Mouse (Mus musculus) intestine, postnatal 0 days (tissue): ENCODE measurements around the gene Atp13a4. TPM values are rescaled to one million over a fixed set of nuclear protein-coding genes. Genes with fewer than 3 reads are reported as not detected.
A peak's percentile ranks its signal among the peaks of the same experiment; 100 is the strongest.

ENCODE experiments used
- ATAC-seq: fragments of 200-750 bp; cut with Nextera tagmentation; 2 replicates; pipeline ENCODE4 v1.8.0; 2017; ENCODE audit warnings: mild to moderate bottlenecking, moderate TSS enrichment, moderate library complexity
- H3K27ac ChIP-seq: fragments of 300-500 bp; sonication (generic); 2 replicates; pipeline ENCODE4 v1.5.1; 2014; ENCODE audit warnings: mild to moderate bottlenecking, low read depth, low read length, moderate library complexity
- H3K27me3 ChIP-seq: fragments of 300-500 bp; sonication (generic); replicated peaks from 2 replicates; pipeline ENCODE4 v1.6.1; 2014; ENCODE audit warnings: low read length, mixed read lengths; ENCODE audit not compliant: control insufficient read depth, insufficient read depth
- H3K36me3 ChIP-seq: fragments of 300-500 bp; sonication (generic); 2 replicates; pipeline ENCODE4 v1.6.1; 2014; ENCODE audit warnings: mild to moderate bottlenecking, moderate library complexity; ENCODE audit not compliant: control insufficient read depth, insufficient read depth
- H3K4me1 ChIP-seq: fragments of 300-500 bp; sonication (generic); replicated peaks from 2 replicates; pipeline ENCODE4 v1.6.1; 2014; ENCODE audit warnings: antibody characterized with exemption, low read length, mixed read lengths; ENCODE audit not compliant: control insufficient read depth, insufficient read depth
- H3K4me2 ChIP-seq: fragments of 300-500 bp; sonication (generic); replicated peaks from 2 replicates; pipeline ENCODE4 v1.6.1; 2014; ENCODE audit warnings: low read depth, mild to moderate bottlenecking, moderate library complexity
- H3K4me3 ChIP-seq: fragments of 300-500 bp; sonication (generic); 2 replicates; pipeline ENCODE4 v1.5.1; 2014; ENCODE audit warnings: low read depth, low read length
- H3K9ac ChIP-seq: fragments of 300-500 bp; sonication (generic); 2 replicates; pipeline ENCODE4 v1.6.1; 2014; ENCODE audit warnings: mild to moderate bottlenecking, low read depth, low read length
- H3K9me3 ChIP-seq: fragments of 300-500 bp; sonication (generic); 2 replicates; pipeline ENCODE4 v1.6.1; 2016; ENCODE audit warnings: mixed run types; ENCODE audit not compliant: control insufficient read depth
- CTCF ChIP-seq: sonication (generic); IDR thresholded peaks from 2 replicates; pipeline ENCODE4 v1.5.1; 2016; ENCODE audit warnings: low read depth, mild to moderate bottlenecking, control low read depth, antibody characterized with exemption, moderate library complexity
- WGBS: fragments of 180-500 bp; shearing (Covaris S2); extraction: QIAGEN DNeasy Blood & Tissue Kit; methylation state at CpG from one replicate; pipeline ENCODE4 v1.1.7; 2014; 5-methylcytosine and 5-hydroxymethylcytosine counted together
- polyA plus RNA-seq: library from polyadenylated mRNA; unstranded; fragments of >200 nt; fragmentation: Nextera tagmentation; extraction: Ambion mirVana; gene quantifications from 2 replicates; pipeline ENCODE4 v1.2.1, GENCODE M21; 2015

Atp13a4 gene
- polyA plus RNA-seq = not detected in 2 replicates

DNA sequence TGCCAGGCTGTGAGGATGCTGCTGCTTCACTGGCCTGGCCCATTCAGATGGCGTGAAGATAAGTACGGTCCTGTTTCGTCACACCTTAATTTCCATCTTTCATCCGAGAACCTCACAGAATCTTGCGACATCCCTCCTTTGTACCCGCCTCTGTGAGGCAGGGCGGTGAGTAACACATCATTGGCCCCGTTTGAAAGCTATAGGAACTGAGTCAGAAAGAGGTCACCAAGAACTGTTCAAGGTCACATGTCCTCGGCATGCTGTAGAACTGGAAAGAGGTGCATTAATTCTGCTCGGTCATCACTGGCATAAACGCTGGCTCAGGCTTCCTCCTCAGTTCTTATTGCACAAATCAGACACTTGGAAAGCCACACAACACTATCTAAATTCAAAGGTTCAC, at the start of gene Atp13a4:
Gene Atp13a4, minus strand, starts transcription at position 36 of the 400 bp plus-strand sequence.
- TF ChIP-seq CTCF = no peak

DNA sequence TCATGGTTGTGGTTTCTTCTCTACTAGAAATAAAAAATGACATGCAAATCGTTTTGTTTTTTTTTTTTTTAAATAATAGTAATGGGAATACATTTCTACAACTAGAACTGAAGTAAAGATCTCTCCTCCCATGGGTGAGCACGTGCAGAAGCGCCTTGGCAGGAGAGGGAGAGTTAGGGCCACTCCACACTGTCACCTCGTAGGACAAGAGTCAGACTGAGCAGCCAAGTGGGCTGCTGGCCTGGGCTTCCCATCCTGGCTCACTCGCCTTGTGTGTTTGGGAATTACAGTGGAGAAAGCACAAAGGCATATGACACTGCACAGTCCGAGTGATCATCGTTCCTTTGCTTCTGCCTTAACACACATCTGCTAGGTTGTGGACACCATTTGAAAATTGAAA, 47.5 kb upstream of the Atp13a4 start:
- Histone ChIP-seq H3K36me3 (peaks cover 48% of the 10 kb centered on the region), H3K27me3 (no peaks in the 10 kb centered on the region)
- 84% methylated on average over 7 of the region's 7 CpGs for WGBS

More for the DNA sequence above, at the start of gene Atp13a4:
- no peak within 1 kb of the TSS for H3K4me3 ChIP-seq
- no peaks in the 10 kb centered on the region for H3K36me3 ChIP-seq
- H3K4me2 ChIP-seq = no peak within 1 kb of the TSS
- no peaks in the 10 kb centered on the region for H3K9me3 ChIP-seq
- no peak within 1 kb of the TSS for H3K9ac ChIP-seq
- ATAC-seq = no peak
- H3K27ac ChIP-seq = no peak within 1 kb of the TSS
- H3K27me3 ChIP-seq = no peaks in the 10 kb centered on the region
- 73% methylated on average over 11 of the region's 11 CpGs for WGBS
- H3K4me1 ChIP-seq = no peaks in the 10 kb centered on the region

DNA sequence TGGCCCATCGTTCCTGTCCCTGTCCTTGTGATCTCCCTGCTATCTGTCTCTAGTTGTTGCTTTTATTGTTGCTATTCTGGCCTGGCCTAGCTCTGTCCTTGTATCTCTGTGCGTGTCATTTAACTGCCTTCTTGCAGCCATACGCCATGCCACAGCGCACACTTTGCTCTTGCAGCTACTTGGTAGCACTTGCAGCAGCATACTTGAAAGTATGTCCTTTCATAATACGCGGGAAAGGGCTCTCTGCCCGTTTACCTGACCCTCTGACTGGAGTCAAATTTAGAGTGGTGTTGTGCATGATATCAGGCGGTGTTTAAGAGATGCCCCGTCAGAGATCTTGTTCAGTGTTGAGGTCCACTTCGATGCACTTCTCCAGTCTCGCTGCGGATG, 35.1 kb upstream of the Atp13a4 start:
- TF ChIP-seq CTCF = no peak
- Histone ChIP-seq H3K27me3 (no peaks in the 10 kb centered on the region), H3K9ac (peak overlapping the region; percentile 89), H3K27ac (peak overlapping the region; percentile 80; the same call in 1 of the 2 replicates), H3K4me3 (peak overlapping the region; percentile 99), H3K4me1 (0 out of 2 replicates have a peak, but pooled peaks cover 4% of the 10 kb centered on the region), H3K4me2 (peak overlapping the region; percentile 87), H3K9me3 (no peaks in the 10 kb centered on the region), H3K36me3 (no peaks in the 10 kb centered on the region)
- ATAC-seq = peak; percentile 41
- WGBS = 5% methylated on average over 12 of the region's 12 CpGs

More for the DNA sequence above, 47.5 kb upstream of the Atp13a4 start:
- ATAC-seq = no peak
- no peak for TF ChIP-seq CTCF
- Histone ChIP-seq H3K9me3 (no peaks in the 10 kb centered on the region), H3K27ac (no peak overlapping the region), H3K4me1 (no peaks in the 10 kb centered on the region), H3K4me2 (no peak overlapping the region), H3K9ac (no peak overlapping the region), H3K4me3 (no peak overlapping the region)

DNA sequence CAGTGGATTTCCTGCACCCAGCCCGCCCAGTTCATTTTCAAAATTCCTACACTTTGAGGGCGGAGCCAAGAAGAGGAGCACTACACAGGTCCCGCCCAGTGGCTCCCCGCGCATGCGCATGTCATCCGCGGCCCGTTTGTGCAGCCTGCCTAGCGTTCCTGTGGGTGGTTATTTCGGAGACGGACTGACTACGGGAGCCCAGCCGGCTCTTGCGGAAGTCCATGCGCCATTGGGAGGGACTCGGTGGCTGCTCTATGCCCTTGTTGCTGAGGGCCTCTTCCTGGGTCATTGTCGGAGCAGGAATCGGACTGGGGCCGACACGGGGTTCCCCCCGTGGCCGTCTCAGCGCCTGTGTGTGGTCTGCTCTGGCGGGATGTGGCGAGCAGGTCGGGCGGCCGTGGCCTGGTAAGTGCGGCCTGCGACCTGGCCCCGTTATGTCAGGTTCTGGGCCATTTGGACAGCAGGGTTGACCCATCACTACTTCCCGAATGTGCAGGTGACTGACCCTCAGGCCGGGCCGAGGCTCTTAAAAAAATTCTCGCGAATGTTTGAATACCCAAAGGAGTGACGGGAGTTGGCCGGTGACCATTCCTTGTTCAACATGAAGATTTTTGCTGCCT, 34.6 kb upstream of the Atp13a4 start, which contains the start of gene Opa1:
Gene Opa1, plus strand, starts transcription at position 168 of the 620 bp plus-strand sequence.
- H3K36me3 ChIP-seq = no peaks in the 10 kb centered on the region
- H3K9ac ChIP-seq = peak within 1 kb of the TSS; percentile 89
- peak; percentile 98 for ATAC-seq
- H3K27ac ChIP-seq = peak within 1 kb of the TSS; percentile 80
- WGBS = under 1% methylated on average over 39 of the region's 39 CpGs
- peak within 1 kb of the TSS; percentile 99 for H3K4me3 ChIP-seq
- H3K4me1 ChIP-seq = 0 out of 2 replicates have a peak, but pooled peaks cover 4% of the 10 kb centered on the region
- no peak for TF ChIP-seq CTCF
- H3K9me3 ChIP-seq = no peaks in the 10 kb centered on the region
- H3K27me3 ChIP-seq = no peaks in the 10 kb centered on the region
- H3K4me2 ChIP-seq = peak within 1 kb of the TSS; percentile 87

DNA sequence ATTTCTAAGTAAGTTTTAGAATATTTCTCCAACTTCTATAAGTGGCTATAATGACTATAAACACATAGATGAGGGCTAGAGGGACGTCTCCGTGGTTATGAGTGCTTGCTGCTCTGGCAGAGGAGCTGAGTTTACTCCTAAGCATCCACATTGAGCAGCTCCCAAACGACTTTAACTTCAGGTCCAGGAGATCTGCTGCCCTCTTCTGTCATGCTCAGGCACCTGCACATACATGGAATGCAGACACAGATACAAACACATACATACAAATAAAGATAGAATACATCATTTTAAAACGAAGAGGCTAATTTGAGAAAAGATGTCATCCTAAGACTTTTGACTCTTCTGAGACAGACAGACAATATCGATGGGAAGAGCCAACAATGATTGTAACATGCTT, 31.0 kb upstream of the Atp13a4 start:
- peak; percentile 74 for TF ChIP-seq CTCF
- H3K36me3 ChIP-seq = no peaks in the 10 kb centered on the region
- H3K4me2 ChIP-seq = no peak overlapping the region
- H3K9me3 ChIP-seq = no peaks in the 10 kb centered on the region
- 9% methylated on average over 5 of the region's 5 CpGs for WGBS
- H3K27me3 ChIP-seq = no peaks in the 10 kb centered on the region
- ATAC-seq = no peak
- H3K4me3 ChIP-seq = no peak overlapping the region
- H3K9ac ChIP-seq = no peak overlapping the region
- H3K27ac ChIP-seq = no peak overlapping the region
- 0 out of 2 replicates have a peak, but pooled peaks cover 4% of the 10 kb centered on the region for H3K4me1 ChIP-seq

DNA sequence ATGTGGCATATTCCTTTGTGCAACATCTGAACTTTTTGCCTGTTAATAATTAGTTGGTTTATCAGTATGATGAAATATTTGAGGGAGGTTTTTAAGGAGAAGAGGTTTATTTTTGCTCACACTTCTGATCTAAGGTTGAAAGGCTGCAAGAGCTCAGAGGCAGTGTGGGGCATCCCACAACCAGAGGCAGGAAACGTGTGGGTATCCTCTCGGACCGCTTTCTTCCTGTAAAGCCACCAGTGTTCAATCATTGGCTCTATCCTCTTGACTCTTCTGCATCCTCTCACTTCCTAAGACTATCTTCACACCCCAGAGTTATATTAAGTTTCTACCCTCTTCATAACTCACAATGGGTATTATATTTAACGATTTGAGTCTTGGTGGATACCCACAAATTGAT, 29.3 kb upstream of the Atp13a4 start:
- Histone ChIP-seq H3K27me3 (no peaks in the 10 kb centered on the region), H3K9me3 (no peaks in the 10 kb centered on the region), H3K9ac (no peak overlapping the region), H3K4me3 (no peak overlapping the region), H3K27ac (no peak overlapping the region), H3K36me3 (no peaks in the 10 kb centered on the region), H3K4me2 (no peak overlapping the region), H3K4me1 (no peaks in the 10 kb centered on the region)
- ATAC-seq = no peak
- WGBS = 62% methylated on average over 4 of the region's 4 CpGs
- no peak for TF ChIP-seq CTCF
